Mouse (Mus musculus) kidney, adult 18-20 months (tissue): ENCODE measurements around the gene Disp2.

Experiments used
- DNase-seq: peaks from one replicate; pipeline ENCODE4 v3.0.0; 2021

Disp2 gene

GRCm38 (mm10) chr2:118779504-118780480, at the start of gene Disp2:
TSS of gene Disp2 (plus strand) at chr2:118779719.
- peak; percentile 94 for DNase-seq

GRCm38 (mm10) chr2:118729816-118730621, 49.5 kb upstream of the Disp2 start:
- DNase-seq, result no peak

- peak; percentile 78 for DNase-seq
Measured at GRCm38 (mm10) chr2:118730622-118730915, 49.0 kb upstream of the Disp2 start.

GRCm38 (mm10) chr2:118731981-118732380, 47.5 kb upstream of the Disp2 start:
- no peak for DNase-seq

GRCm38 (mm10) chr2:118733341-118733740, 46.2 kb upstream of the Disp2 start:
- DNase-seq, result no peak

- no peak for DNase-seq
Measured at GRCm38 (mm10) chr2:118740341-118740740, 39.2 kb upstream of the Disp2 start.

GRCm38 (mm10) chr2:118741183-118741582, 38.3 kb upstream of the Disp2 start:
- DNase-seq, result no peak

GRCm38 (mm10) chr2:118743261-118743943, 36.1 kb upstream of the Disp2 start:
- DNase-seq, result no peak

GRCm38 (mm10) chr2:118744621-118745020, 34.9 kb upstream of the Disp2 start:
- no peak for DNase-seq

GRCm38 (mm10) chr2:118745232-118745884, 34.2 kb upstream of the Disp2 start, which contains the start of gene Inafm2:
TSS of gene Inafm2 (plus strand) at chr2:118745758.
- peak; percentile 90 for DNase-seq

- DNase-seq, result peak; percentile 54
Measured at GRCm38 (mm10) chr2:118745915-118746901, 33.3 kb upstream of the Disp2 start.

- peak; percentile 33 for DNase-seq
Measured at GRCm38 (mm10) chr2:118747301-118747960, 32.1 kb upstream of the Disp2 start.

GRCm38 (mm10) chr2:118749341-118749884, 30.1 kb upstream of the Disp2 start:
- no peak for DNase-seq

- no peak for DNase-seq
Measured at GRCm38 (mm10) chr2:118750476-118750875, 29.0 kb upstream of the Disp2 start.

GRCm38 (mm10) chr2:118751896-118752791, 27.4 kb upstream of the Disp2 start:
- peak; percentile 31 for DNase-seq

GRCm38 (mm10) chr2:118752792-118753108, 26.8 kb upstream of the Disp2 start:
- DNase-seq, result no peak

- no peak for DNase-seq
Measured at GRCm38 (mm10) chr2:118754143-118754542, 25.4 kb upstream of the Disp2 start.

- DNase-seq, result no peak
Measured at GRCm38 (mm10) chr2:118755407-118755806, 24.1 kb upstream of the Disp2 start.

GRCm38 (mm10) chr2:118756103-118756502, 23.4 kb upstream of the Disp2 start:
- no peak for DNase-seq
